Mouse (Mus musculus) telencephalon, adult 2 months (tissue): ENCODE results near the gene Dbndd1.
"Not testable (repeated sequence)": the region's sequence is repeated elsewhere in the genome, so short reads cannot be mapped to it uniquely, and the experiment has no call there.

ENCODE experiments used
- DNase-seq: peaks from one replicate; pipeline ENCODE4 v3.0.0-alpha.2; 2011; ENCODE audit warnings: low read depth, low spot score

Dbndd1 gene

DNA sequence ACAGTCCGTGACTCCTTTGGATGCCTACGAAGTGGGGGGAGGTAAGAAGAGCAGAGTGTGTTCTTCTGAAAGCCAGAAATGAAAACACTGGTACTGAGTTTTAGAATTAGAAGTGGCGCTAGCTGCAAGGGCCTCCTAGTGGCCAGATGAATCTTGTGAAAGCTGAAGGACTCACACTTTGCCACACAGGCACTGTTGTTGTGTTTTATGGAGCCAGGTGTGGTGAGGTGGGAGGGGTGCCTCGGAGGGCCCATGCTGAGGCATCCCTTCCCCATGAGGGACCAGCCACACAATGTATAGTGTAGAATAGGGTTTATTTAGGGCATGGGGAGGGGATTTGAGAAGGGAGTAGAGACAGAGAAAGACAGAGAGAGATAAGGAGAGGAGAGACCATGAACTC, 17.6 kb downstream of the Dbndd1 start:
- DNase-seq: no peak

- no peak for DNase-seq
Observed at GRCm38 (mm10) chr8:123492898-123493297, 22.4 kb downstream of the Dbndd1 start.

DNA sequence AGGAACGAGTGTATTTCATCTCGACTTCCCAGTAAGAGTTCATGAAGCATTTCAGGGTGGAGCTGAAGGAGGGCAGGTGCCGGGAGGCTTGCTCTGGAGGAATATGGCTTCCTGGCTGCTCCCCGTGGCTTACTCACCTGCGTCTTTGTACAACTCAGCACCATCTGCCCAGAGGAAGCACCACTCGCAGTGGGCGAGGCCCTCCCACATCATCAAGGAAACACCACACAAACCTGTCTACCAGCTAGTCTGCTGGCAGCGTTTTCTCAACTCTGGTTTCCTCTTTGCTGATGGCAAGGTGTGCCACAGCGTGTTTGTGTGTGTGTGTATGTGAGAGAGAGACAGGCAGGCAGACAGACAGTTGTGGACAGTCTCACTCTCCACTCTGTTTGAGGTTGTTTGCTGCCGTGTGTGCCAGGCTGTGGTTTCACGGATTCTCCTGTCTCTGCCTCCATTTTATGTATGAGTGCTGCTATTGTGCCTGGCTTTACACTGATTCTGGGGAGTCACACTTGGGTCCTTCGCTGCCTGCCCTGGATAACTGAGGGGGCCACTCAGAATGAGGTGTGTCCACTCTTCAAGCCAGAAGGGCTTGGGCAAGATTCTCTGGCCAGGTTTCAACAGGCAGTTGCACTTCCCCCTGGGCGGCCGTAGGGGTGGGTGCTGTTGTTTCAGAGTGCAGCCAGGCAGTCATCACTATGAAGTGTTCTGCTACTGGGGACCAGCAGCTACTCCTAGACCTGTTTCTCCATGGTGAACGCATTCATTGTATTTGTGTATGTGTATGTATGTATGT, 23.8 kb downstream of the Dbndd1 start:
- no peak for DNase-seq

GRCm38 (mm10) chr8:123482627-123483026, 32.6 kb downstream of the Dbndd1 start:
- no peak for DNase-seq

DNA sequence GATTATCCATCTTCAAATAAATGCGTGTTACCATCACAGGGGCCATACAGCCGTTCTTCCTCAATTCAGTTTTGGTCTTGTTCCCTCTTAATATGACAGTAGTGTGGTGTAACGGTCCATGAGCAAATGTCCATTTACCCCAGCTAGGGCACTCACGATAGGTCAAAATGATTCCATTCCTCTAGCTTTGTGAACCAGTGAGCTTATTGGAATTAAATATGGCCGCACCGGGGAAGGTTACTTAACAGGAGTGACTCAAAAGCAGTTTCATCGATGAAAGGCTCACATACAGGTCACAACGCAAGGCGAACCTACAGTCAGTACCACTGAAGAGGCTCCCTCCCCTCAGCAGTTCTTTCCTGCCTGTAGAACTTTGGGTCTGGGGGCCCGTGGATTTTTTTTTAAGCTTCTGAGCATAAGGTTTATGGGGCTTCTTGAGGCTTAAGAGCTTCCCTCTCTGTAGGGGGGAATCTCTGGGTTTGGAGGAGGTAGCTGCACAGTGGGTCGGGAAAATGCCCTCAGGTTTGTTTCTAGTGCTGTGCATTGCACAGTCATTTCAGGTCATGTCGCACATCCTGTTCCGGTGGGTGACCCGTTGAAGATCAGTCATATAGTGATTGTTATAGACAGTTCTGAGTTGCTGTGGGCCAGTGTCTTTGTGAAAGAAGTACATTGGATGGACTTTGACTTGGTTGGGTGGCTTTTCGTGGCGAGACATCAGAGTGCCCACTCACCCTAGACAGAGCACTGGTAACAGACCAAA, 36.6 kb downstream of the Dbndd1 start:
- no peak for DNase-seq

- DNase-seq: peak; percentile 73
Observed at GRCm38 (mm10) chr8:123477737-123478258, 37.5 kb downstream of the Dbndd1 start, which contains the start of gene Afg3l1. Gene Afg3l1, plus strand, starts transcription at chr8:123477903.

GRCm38 (mm10) chr8:123476911-123477736, 38.1 kb downstream of the Dbndd1 start:
- no peak for DNase-seq

DNA sequence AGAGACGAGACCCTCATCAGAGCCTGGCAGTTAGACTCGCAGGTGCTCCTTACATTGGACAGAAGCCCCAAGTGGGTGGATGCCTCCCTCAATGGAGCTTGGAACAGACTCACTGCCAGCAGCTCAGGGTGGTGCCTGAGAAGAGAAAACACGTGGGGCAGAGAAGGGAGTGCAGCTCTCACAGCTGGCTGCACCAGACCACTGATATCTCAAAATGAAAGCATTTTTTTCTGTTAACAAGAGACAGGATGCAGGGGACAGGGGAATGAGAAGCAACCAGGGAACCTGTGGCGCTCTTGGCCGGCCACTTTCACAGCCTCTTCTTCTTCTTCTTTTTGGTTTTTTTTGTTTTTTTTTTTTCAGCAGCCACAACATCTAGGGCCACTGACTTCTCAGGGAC, 40.7 kb downstream of the Dbndd1 start:
- not testable (repeated sequence) for DNase-seq

DNA sequence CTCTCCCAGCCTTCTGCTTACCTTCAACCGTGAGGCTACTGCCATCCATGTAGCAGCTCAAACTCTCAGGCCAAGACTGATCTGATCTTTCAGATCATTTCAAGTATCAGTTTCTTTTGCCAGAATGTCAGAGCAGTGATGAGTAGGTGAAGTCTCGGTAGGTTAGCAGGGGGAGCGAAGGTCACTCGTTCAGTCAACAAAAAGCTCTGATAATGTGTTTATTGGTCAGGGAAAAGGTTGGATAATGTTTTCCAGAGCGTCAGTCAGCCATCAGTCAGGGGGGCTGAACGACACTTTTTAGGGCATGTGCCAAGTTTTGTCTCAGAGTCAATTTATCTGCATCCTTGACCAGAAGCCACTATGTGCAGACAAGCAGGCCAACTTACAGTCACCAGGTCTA, 42.3 kb downstream of the Dbndd1 start:
- DNase-seq: not testable (repeated sequence)

GRCm38 (mm10) chr8:123467476-123467875, 47.8 kb downstream of the Dbndd1 start:
- no peak for DNase-seq

- no peak for DNase-seq
Observed at GRCm38 (mm10) chr8:123463651-123464050, 51.6 kb downstream of the Dbndd1 start.
